ENCODE assay signal across 23 mouse cellular contexts in genomic region chr10:118608376-118609145, GRCm38 (mm10).
DNase-seq lines count a peak whose midpoint lies in the region; ATAC-seq and TF ChIP-seq lines count a peak whose summit lies in the region.
"Had no signal": no experiment of that assay in that cellular context is flagged by ENCODE, and none has a peak within 500 bp of the region (broad histone marks: within the 10 kb centered on the region; RNA-seq: fewer than 3 reads in every experiment).

No protein-coding gene starts in this region.

- WGBS in midbrain, embryonic 11.5 days, result 69% methylated on average over 4 of the region's 4 CpGs
- WGBS in midbrain, postnatal 0 days, result 72% methylated on average over 4 of the region's 4 CpGs
- 63% methylated on average over 4 of the region's 4 CpGs for WGBS in intestine, postnatal 0 days

- no peaks in the 10 kb centered on the region for H3K36me3 ChIP-seq in midbrain, embryonic 11.5 days (ENCODE audit: control insufficient read depth, insufficient read depth, low read length)
- no peaks in the 10 kb centered on the region for H3K36me3 ChIP-seq in midbrain, postnatal 0 days (ENCODE audit: insufficient read depth, low read length)
- H3K36me3 ChIP-seq in intestine, postnatal 0 days (ENCODE audit: control insufficient read depth, insufficient read depth), result no peaks in the 10 kb centered on the region
- H3K36me3 ChIP-seq: embryonic facial prominence, embryonic 15.5 days; forebrain, embryonic 15.5 days; G1E; heart, embryonic 15.5 days; hindbrain, embryonic 13.5 days; intestine, embryonic 15.5 days had no signal

- H3K4me2 ChIP-seq in midbrain, embryonic 11.5 days, result no peak overlapping the region
- no peak overlapping the region for H3K4me2 ChIP-seq in midbrain, postnatal 0 days (ENCODE audit: low read depth, low read length, poor library complexity, severe bottlenecking)
- H3K4me2 ChIP-seq in intestine, postnatal 0 days (replicated peaks; ENCODE audit: low read depth), result no peak overlapping the region
- H3K4me2 ChIP-seq: embryonic facial prominence, embryonic 15.5 days; forebrain, embryonic 15.5 days; heart, embryonic 11.5 days; heart, embryonic 15.5 days; hindbrain, embryonic 13.5 days; intestine, embryonic 15.5 days had no signal

- H3K9me3 ChIP-seq in midbrain, embryonic 11.5 days (ENCODE audit: control insufficient read depth, low read length), result no peaks in the 10 kb centered on the region
- H3K9me3 ChIP-seq in midbrain, postnatal 0 days (ENCODE audit: low read length), result no peaks in the 10 kb centered on the region
- no peaks in the 10 kb centered on the region for H3K9me3 ChIP-seq in intestine, postnatal 0 days (ENCODE audit: control insufficient read depth)
- H3K9me3 ChIP-seq: embryonic facial prominence, embryonic 15.5 days; forebrain, embryonic 15.5 days; heart, embryonic 15.5 days; hindbrain, embryonic 13.5 days; intestine, embryonic 15.5 days had no signal

- H3K9ac ChIP-seq in midbrain, embryonic 11.5 days (ENCODE audit: low read length), result no peak overlapping the region
- H3K9ac ChIP-seq in midbrain, postnatal 0 days (replicated peaks; ENCODE audit: low read length, poor library complexity, severe bottlenecking), result no peak overlapping the region
- H3K9ac ChIP-seq in intestine, postnatal 0 days (ENCODE audit: low read depth, low read length), result no peak overlapping the region
- H3K9ac ChIP-seq: embryonic facial prominence, embryonic 15.5 days; forebrain, embryonic 15.5 days; heart, embryonic 15.5 days; hindbrain, embryonic 13.5 days; intestine, embryonic 15.5 days had no signal

- no peak overlapping the region for H3K27ac ChIP-seq in midbrain, embryonic 11.5 days (ENCODE audit: low read depth, low read length)
- H3K27ac ChIP-seq in midbrain, postnatal 0 days (ENCODE audit: low read depth, low read length), result no peak overlapping the region
- H3K27ac ChIP-seq in intestine, postnatal 0 days (ENCODE audit: low read depth, low read length), result no peak overlapping the region
- H3K27ac ChIP-seq: embryonic facial prominence, embryonic 15.5 days; forebrain, embryonic 15.5 days; heart, embryonic 15.5 days; hindbrain, embryonic 13.5 days; intestine, embryonic 15.5 days had no signal

- no peak overlapping the region for H3K4me3 ChIP-seq in midbrain, embryonic 11.5 days (ENCODE audit: low read depth, low read length)
- no peak overlapping the region for H3K4me3 ChIP-seq in midbrain, postnatal 0 days (ENCODE audit: low read depth, low read length)
- no peak overlapping the region for H3K4me3 ChIP-seq in intestine, postnatal 0 days (ENCODE audit: low read depth, low read length)
- H3K4me3 ChIP-seq: embryonic facial prominence, embryonic 15.5 days; erythroblast, embryonic 14.5 days; forebrain, embryonic 15.5 days; heart, embryonic 15.5 days; hindbrain, embryonic 13.5 days; intestine, embryonic 15.5 days had no signal

- no peaks in the 10 kb centered on the region for H3K4me1 ChIP-seq in midbrain, embryonic 11.5 days (ENCODE audit: control insufficient read depth, insufficient read depth, low read length)
- no peaks in the 10 kb centered on the region for H3K4me1 ChIP-seq in midbrain, postnatal 0 days (ENCODE audit: insufficient read depth, low read length)
- H3K4me1 ChIP-seq in intestine, postnatal 0 days (replicated peaks; ENCODE audit: control insufficient read depth, insufficient read depth, low read length), result no peaks in the 10 kb centered on the region
- H3K4me1 ChIP-seq: embryonic facial prominence, embryonic 15.5 days; forebrain, embryonic 15.5 days; heart, embryonic 15.5 days; hindbrain, embryonic 13.5 days; intestine, embryonic 15.5 days had no signal

- H3K27me3 ChIP-seq in midbrain, embryonic 11.5 days (ENCODE audit: control insufficient read depth, insufficient read depth, low read length), result no peaks in the 10 kb centered on the region
- no peaks in the 10 kb centered on the region for H3K27me3 ChIP-seq in midbrain, postnatal 0 days (ENCODE audit: insufficient read depth, low read length)
- no peaks in the 10 kb centered on the region for H3K27me3 ChIP-seq in intestine, postnatal 0 days (replicated peaks; ENCODE audit: control insufficient read depth, insufficient read depth, low read length)
- H3K27me3 ChIP-seq: embryonic facial prominence, embryonic 15.5 days; forebrain, embryonic 15.5 days; heart, embryonic 15.5 days; hindbrain, embryonic 13.5 days; intestine, embryonic 15.5 days had no signal

- no peak for ATAC-seq in midbrain, embryonic 11.5 days (ENCODE audit: low FRiP score)
- ATAC-seq in midbrain, postnatal 0 days (ENCODE audit: low FRiP score), result no peak
- ATAC-seq in frontal cortex, adult (ENCODE audit: low TSS enrichment), result no peak
- no peak for ATAC-seq in intestine, postnatal 0 days
- ATAC-seq: CD4-positive, CD25-positive, alpha-beta regulatory T cell, adult 4 months; forebrain, embryonic 15.5 days; intestine, embryonic 15.5 days had no signal

- peak; percentile 17 to 81 for DNase-seq in adrenal gland, adult (ENCODE audit: inconsistent age in 2 of 2, low spot score in 1 of 2)
- DNase-seq in adrenal gland, postnatal 4 days (ENCODE audit: low spot score in 2 of 2), result no peak
- peak; percentile 66 for DNase-seq in midbrain, embryonic 11.5 days (ENCODE audit: low spot score, missing footprints)
- DNase-seq in midbrain, postnatal 0 days (ENCODE audit: low spot score), result no peak
- peak; percentile 38 to 48 for DNase-seq in adrenal gland, postnatal 36 days
- DNase-seq: B cell, adult 2 months; cerebellum, adult 11 months; cerebellum, adult 8-10 months; cerebellum, postnatal 14 days; embryo, embryonic 11 days; gastrocnemius, postnatal 14 days; heart, postnatal 14 days had no signal

- TF ChIP-seq CTCF in midbrain, postnatal 0 days (IDR thresholded peaks at IDR 0.05), result no peak
- no peak for TF ChIP-seq CTCF in intestine, postnatal 0 days (IDR thresholded peaks at IDR 0.05; ENCODE audit: low read depth)

Comparison
In these comparisons a context has a peak if more than half of its experiments do, and no peak if none do; other contexts are left out.
1. DNase-seq: peak in adrenal gland, adult (2 of 2), midbrain, embryonic 11.5 days (single experiment) and adrenal gland, postnatal 36 days (2 of 2); none in adrenal gland, postnatal 4 days (0 of 2) and midbrain, postnatal 0 days (single experiment).